Mouse (Mus musculus) mammary gland, adult 2 months (tissue): ENCODE data around the gene Edn1. TPM values are rescaled to one million over a fixed set of nuclear protein-coding genes. Genes with fewer than 3 reads are reported as not detected.

ENCODE experiments used
- polyA plus RNA-seq: library from polyadenylated mRNA; depleted of rRNA; stranded (reverse); fragments of >200 nt; gene quantifications from 2 replicates; pipeline ENCODE4 v1.2.3, GENCODE M21; 2012; ENCODE audit warnings: low replicate concordance; rRNA removed

The Edn1 gene
- 2.8 and 3.8 TPM in 2 replicates for polyA plus RNA-seq

DNA sequence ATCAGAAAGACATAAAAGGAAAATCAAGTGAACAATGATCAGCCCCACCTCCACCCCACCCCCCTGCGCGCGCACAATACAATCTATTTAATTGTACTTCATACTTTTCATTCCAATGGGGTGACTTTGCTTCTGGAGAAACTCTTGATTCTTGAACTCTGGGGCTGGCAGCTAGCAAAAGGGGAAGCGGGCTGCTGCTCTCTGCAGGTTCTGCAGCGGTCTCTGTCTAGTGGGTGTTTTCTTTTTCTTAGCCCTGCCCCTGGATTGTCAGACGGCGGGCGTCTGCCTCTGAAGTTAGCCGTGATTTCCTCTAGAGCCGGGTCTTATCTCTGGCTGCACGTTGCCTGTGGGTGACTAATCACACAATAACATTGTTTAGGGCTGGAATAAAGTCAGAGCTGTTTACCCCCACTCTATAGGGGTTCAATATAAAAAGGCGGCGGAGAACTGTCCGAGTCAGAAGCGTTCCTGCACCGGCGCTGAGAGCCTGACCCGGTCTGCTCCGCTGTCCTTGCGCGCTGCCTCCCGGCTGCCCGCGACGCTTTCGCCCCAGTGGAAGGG, at the start of gene Edn1:
TSS of gene Edn1 (plus strand) at position 316 of the 561 bp plus-strand sequence.

Other genes starting within 250 kb of the Edn1 start
- gene Hivep1, start 249.5 kb upstream of the Edn1 start, polyA plus RNA-seq, result 27.2 and 30.0 TPM in 2 replicates